Mouse (Mus musculus): ENCODE data around the gene Grin2b.
"Not testable (repeated sequence)": the region's sequence is repeated elsewhere in the genome, so short reads cannot be mapped to it uniquely, and the experiment has no call there.

Gene Grin2b

DNA sequence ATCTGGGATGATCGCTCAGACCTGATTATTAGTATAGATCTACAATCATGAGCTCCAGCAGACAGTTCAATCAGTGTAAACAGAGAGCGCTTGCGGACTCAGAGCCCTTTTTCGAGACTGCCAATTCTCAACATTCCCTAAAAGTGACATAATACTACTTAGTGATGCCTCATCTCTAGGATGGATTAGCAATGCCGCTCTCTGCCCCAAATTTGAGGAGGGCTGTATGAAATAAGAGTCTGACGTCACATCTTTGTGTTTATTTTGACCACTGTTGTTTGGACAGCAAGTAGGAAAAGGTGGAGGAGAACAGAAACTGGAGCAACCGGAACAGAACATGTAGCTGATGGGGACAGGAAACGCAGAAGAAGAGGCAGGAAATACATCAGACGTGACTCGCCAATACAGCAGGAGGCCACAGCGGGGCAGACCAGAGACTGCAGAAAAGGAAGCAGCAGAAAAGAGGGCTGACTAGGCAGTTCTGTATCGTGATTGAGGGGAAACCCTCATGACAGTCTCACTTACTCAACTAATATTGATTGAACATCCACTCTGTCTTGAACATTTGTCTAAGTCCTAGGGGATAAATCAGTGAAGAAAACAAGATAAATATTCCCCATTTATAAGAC lies 472.5 kb downstream of the Grin2b start:
- no peak for DNase-seq (ENCODE audit: low spot score in 2 of 2)

- no peak for DNase-seq (ENCODE audit: low spot score in 2 of 2)
These were observed 480.8 kb downstream of the Grin2b start for GRCm38 (mm10) chr6:135692533-135692932.

DNA sequence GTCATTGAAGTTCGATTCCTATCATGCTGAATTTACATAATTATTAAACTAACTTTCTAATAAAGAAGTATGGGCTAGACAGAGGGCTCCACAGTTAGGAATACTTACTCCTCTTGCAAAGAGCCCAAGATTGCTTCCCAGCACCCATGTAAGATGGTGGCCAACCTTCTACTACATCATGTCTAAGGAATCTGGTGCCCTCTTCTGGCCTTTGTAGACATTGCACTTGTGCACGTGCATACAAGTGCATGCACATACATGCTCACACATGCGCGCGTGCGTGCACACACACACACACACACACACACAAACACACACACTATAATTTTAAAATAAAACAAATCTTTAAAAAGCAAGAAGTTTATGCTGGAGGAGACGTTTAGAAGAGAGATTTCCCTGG lies 481.8 kb downstream of the Grin2b start:
- DNase-seq (ENCODE audit: low spot score in 2 of 2), result no peak

GRCm38 (mm10) chr6:135687926-135688325 lies 485.4 kb downstream of the Grin2b start:
- DNase-seq (ENCODE audit: low spot score in 2 of 2), result no peak

DNA sequence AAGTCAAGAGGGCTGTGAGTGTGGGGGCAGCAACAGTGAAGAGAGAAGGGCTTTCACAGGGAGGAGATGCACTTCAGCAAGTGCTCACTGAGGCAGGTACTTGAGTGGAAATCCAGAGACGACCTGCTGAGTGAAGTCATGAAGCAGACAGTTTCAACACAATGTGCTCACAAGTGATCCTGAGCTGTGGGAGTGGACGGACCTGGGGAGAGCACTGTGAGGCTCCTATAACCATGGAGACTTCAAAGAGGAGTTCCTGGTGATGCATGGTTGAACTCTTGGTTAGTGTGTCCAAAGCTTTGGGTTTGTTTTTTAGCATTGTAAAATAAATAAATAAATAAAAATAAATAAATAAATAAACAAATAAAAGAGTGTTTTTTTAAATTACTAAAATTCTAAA lies 489.1 kb downstream of the Grin2b start:
- no peak for DNase-seq (ENCODE audit: low spot score in 2 of 2)

DNA sequence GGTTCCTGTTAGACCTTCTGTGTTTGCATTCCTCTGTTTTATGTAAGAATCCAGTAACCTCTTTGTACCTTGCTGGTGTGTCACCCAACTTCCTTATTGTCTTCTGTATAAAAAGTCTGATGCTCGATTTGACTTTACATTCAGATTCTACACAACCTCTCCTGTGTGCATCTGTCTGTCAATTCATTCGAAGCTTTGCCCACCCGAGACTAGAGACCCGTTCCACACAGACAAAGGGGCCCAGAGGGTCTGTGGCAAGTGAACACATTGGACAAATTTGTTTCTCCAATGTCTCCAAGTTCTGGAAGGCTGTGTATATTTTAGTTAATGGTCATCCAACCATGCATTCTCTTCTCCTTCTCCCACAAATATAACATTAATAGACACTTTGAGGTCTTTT lies 491.9 kb downstream of the Grin2b start:
- DNase-seq (ENCODE audit: low spot score in 2 of 2), result not testable (repeated sequence)

DNA sequence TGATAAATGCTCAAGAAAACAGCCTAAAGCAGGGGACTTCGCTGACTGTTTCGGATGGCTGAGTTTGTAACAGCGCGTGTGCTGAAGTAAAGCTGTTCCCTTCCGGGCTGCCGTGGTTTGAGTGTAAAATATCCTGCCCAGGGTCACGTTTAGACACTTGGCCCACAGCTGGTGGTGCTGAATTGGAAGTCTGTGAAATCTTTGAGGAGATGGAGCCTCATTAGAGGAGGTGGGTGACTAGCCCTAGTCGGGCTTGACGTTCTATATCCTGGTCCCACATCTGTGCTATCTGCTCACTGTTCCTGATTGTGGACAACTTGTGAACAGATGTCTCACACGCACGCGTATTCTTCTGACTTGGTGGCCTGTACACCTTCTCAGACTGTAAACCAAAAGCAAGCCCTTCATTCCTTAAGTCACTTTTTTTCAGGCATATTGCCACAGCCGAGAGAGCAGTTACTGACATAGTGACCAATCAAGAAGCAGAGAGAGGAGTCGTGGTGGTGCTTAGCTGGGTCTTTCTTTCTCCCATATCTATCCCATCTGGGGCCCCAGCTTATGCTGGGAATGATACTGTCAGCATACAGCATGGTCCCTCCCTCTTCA lies 493.1 kb downstream of the Grin2b start:
- no peak for DNase-seq (ENCODE audit: low spot score in 2 of 2)

- no peak for DNase-seq (ENCODE audit: low spot score in 2 of 2)
These were observed 498.9 kb downstream of the Grin2b start for GRCm38 (mm10) chr6:135674380-135674779.

- no peak for DNase-seq (ENCODE audit: low spot score in 2 of 2)
These were observed 501.3 kb downstream of the Grin2b start for GRCm38 (mm10) chr6:135672003-135672402.
